Mouse (Mus musculus) forelimb bud, embryonic 11.5 days (tissue): ENCODE data around the gene Iqcn.

ENCODE experiments used
- DNase-seq: peaks from one replicate; pipeline ENCODE4 v3.0.0-alpha.2; 2012; ENCODE audit warnings: low read depth, low spot score

Gene Iqcn

GRCm38 (mm10) chr8:70703287-70703686, at the start of gene Iqcn:
TSS of gene Iqcn (plus strand) at chr8:70703457.
- DNase-seq = no peak

- DNase-seq = no peak
These were observed 49.1 kb upstream of the Iqcn start for GRCm38 (mm10) chr8:70654121-70654520.

GRCm38 (mm10) chr8:70655469-70655868, 47.8 kb upstream of the Iqcn start:
- no peak for DNase-seq

GRCm38 (mm10) chr8:70656193-70656790, 47.0 kb upstream of the Iqcn start:
- DNase-seq = no peak

- DNase-seq = no peak
These were observed 46.0 kb upstream of the Iqcn start for GRCm38 (mm10) chr8:70657214-70657613.

- no peak for DNase-seq
These were observed 45.5 kb upstream of the Iqcn start for GRCm38 (mm10) chr8:70657739-70658138.

GRCm38 (mm10) chr8:70658897-70659603, 44.2 kb upstream of the Iqcn start:
- no peak for DNase-seq

- DNase-seq = peak; percentile 94
These were observed 43.5 kb upstream of the Iqcn start for GRCm38 (mm10) chr8:70659604-70660272.

GRCm38 (mm10) chr8:70660273-70660725, 43.0 kb upstream of the Iqcn start, which contains the start of gene Pgpep1:
TSS of gene Pgpep1 (minus strand) at chr8:70660388.
- peak; percentile 61 for DNase-seq

GRCm38 (mm10) chr8:70663691-70664090, 39.6 kb upstream of the Iqcn start:
- DNase-seq = no peak

GRCm38 (mm10) chr8:70664631-70665030, 38.6 kb upstream of the Iqcn start:
- no peak for DNase-seq

GRCm38 (mm10) chr8:70665599-70665998, 37.7 kb upstream of the Iqcn start:
- DNase-seq = no peak

- no peak for DNase-seq
These were observed 36.2 kb upstream of the Iqcn start for GRCm38 (mm10) chr8:70667071-70667470.

- DNase-seq = no peak
These were observed 31.5 kb upstream of the Iqcn start for GRCm38 (mm10) chr8:70671615-70672324.

GRCm38 (mm10) chr8:70672325-70673078, 30.8 kb upstream of the Iqcn start:
- no peak for DNase-seq

- DNase-seq = peak; percentile 100
These were observed 30.0 kb upstream of the Iqcn start, which contains the start of gene Lsm4 for GRCm38 (mm10) chr8:70673079-70673856. TSS of gene Lsm4 (plus strand) at chr8:70673248.

- DNase-seq = no peak
These were observed 29.1 kb upstream of the Iqcn start for GRCm38 (mm10) chr8:70674109-70674508.

- DNase-seq = no peak
These were observed 28.5 kb upstream of the Iqcn start for GRCm38 (mm10) chr8:70674716-70675115.

- DNase-seq = no peak
These were observed 27.9 kb upstream of the Iqcn start for GRCm38 (mm10) chr8:70675336-70675735.

- no peak for DNase-seq
These were observed 25.7 kb upstream of the Iqcn start for GRCm38 (mm10) chr8:70677451-70678080.
